Mouse (Mus musculus): Measurements from ENCODE around the gene Iscu.

DNA sequence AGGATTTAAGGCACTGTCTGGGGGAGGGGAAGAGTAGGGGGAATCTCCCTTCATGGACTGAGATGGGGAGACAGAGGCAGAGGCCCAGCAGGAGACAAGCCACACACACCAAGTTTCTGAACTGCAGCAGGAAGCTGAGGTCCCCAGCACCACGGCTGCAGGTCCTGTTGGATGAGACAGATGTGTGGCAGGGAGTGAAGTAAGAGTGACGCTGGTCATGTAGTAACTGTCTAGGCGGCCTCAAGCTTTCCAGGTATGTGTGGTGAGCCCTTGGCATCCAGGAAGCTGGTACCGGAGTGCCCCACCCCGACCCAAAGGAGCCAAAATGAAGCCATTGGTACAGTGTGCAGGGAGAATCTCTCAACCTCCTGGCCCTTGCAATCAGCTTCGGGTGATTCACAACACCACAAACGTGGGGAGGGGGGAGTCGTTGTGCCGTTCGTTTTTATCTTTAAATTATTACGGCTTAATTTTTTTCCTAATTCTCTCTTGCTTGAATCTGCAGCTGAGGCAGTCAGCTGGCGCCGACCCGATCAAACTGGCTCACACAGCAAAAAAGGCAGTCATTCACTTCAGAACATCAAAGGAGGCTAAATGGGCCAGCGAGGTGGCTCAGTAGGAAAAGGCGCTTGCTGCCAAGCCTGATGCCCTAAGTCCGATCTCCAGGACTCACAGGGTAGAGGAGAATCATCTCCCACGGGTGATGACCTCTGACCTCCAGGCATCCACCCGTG is 24.8 kb downstream of the Iscu start:
- no peak for TF ChIP-seq ZNF384 (IDR thresholded peaks at IDR 0.05; ENCODE audit: low read depth, low read length)
- no peak for TF ChIP-seq HCFC1 (IDR thresholded peaks at IDR 0.05; ENCODE audit: borderline replicate concordance, insufficient read depth, low read length)
- TF ChIP-seq MAFK (IDR thresholded peaks at IDR 0.05; ENCODE audit: insufficient read depth, low read depth, low read length) = no peak

Data from ES-E14 (cell line).